ENCODE assay signal across 8 mouse cellular contexts in genomic region chr3:135436901-135437616, GRCm38 (mm10). TPM values are rescaled to one million over a fixed set of nuclear protein-coding genes. Genes with fewer than 3 reads are reported as not detected.
DNase-seq lines count a peak whose midpoint lies in the region; ATAC-seq and TF ChIP-seq lines count a peak whose summit lies in the region.

No protein-coding gene starts in this region.

- H3K36me3 ChIP-seq in heart, embryonic 15.5 days: no peaks in the 10 kb centered on the region; the same call in 1 of the 2 replicates
- peaks cover 10 to 14% of the 10 kb centered on the region in 2 experiments for H3K36me3 ChIP-seq in MEL (ENCODE audit: control insufficient read depth in 1 of 2, insufficient read depth in 2 of 2, low read length in 2 of 2)
- H3K36me3 ChIP-seq in forebrain, embryonic 16.5 days (ENCODE audit: control insufficient read depth, insufficient read depth): no peaks in the 10 kb centered on the region
- H3K36me3 ChIP-seq in midbrain, embryonic 10.5 days: peaks cover 31% of the 10 kb centered on the region

- no peaks in the 10 kb centered on the region for H3K9me3 ChIP-seq in heart, embryonic 15.5 days (replicated peaks)
- no peaks in the 10 kb centered on the region for H3K9me3 ChIP-seq in MEL (replicated peaks; ENCODE audit: insufficient read depth, low read length)
- H3K9me3 ChIP-seq in forebrain, embryonic 16.5 days (ENCODE audit: control insufficient read depth, low read length): no peaks in the 10 kb centered on the region
- H3K9me3 ChIP-seq in midbrain, embryonic 10.5 days (replicated peaks): no peaks in the 10 kb centered on the region

- no peak for TF ChIP-seq RAD21 in MEL (IDR thresholded peaks at IDR 0.05; ENCODE audit: low read depth, low read length)

- TF ChIP-seq EP300 in MEL (IDR thresholded peaks at IDR 0.05; ENCODE audit: low read depth in 1 of 2, low read length in 2 of 2): no peak

- peak overlapping the region; percentile 95 for H3K4me3 ChIP-seq in heart, embryonic 15.5 days
- H3K4me3 ChIP-seq in MEL (ENCODE audit: control insufficient read depth in 1 of 2, insufficient read depth in 1 of 2, low read depth in 2 of 2, low read length in 2 of 2): peak overlapping the region; percentile 66 to 71
- H3K4me3 ChIP-seq in forebrain, embryonic 16.5 days (replicated peaks; ENCODE audit: low read length): peak overlapping the region; percentile 71
- H3K4me3 ChIP-seq in midbrain, embryonic 10.5 days: peak overlapping the region; percentile 91

- H3K4me2 ChIP-seq in heart, embryonic 15.5 days: peak overlapping the region; percentile 64
- H3K4me2 ChIP-seq in forebrain, embryonic 16.5 days (ENCODE audit: low read length): peak overlapping the region; percentile 49

- no peaks in the 10 kb centered on the region for H3K27me3 ChIP-seq in heart, embryonic 15.5 days
- no peaks in the 10 kb centered on the region for H3K27me3 ChIP-seq in MEL (ENCODE audit: control insufficient read depth in 1 of 2, insufficient read depth in 2 of 2, low read length in 2 of 2)
- no peaks in the 10 kb centered on the region for H3K27me3 ChIP-seq in forebrain, embryonic 16.5 days (replicated peaks; ENCODE audit: control insufficient read depth, insufficient read depth, low read length)
- H3K27me3 ChIP-seq in midbrain, embryonic 10.5 days (ENCODE audit: low read depth, poor library complexity, severe bottlenecking): no peaks in the 10 kb centered on the region

- peak overlapping the region; percentile 86 for H3K27ac ChIP-seq in heart, embryonic 15.5 days
- H3K27ac ChIP-seq in MEL (ENCODE audit: control insufficient read depth, low read depth, low read length): peak overlapping the region; percentile 60
- peak overlapping the region; percentile 84 for H3K27ac ChIP-seq in forebrain, embryonic 16.5 days (ENCODE audit: low read length)
- peak overlapping the region; percentile 100 for H3K27ac ChIP-seq in midbrain, embryonic 10.5 days (replicated peaks)

- H3K4me1 ChIP-seq in heart, embryonic 15.5 days (replicated peaks): peaks cover 12% of the 10 kb centered on the region
- H3K4me1 ChIP-seq in MEL (ENCODE audit: control insufficient read depth in 1 of 2, insufficient read depth in 2 of 2, low read length in 2 of 2): peaks cover 2 to 5% of the 10 kb centered on the region in 2 experiments; a peak in 3 of 4 replicates
- peaks cover 15% of the 10 kb centered on the region for H3K4me1 ChIP-seq in forebrain, embryonic 16.5 days (replicated peaks; ENCODE audit: control insufficient read depth, insufficient read depth, low read length)
- H3K4me1 ChIP-seq in midbrain, embryonic 10.5 days: peaks cover 33% of the 10 kb centered on the region

- 51% methylated on average over 14 of the region's 14 CpGs for WGBS in heart, embryonic 15.5 days
- 31% methylated on average over 14 of the region's 14 CpGs for WGBS in forebrain, embryonic 16.5 days
- 41% methylated on average over 14 of the region's 14 CpGs for WGBS in midbrain, embryonic 10.5 days

- no peak for TF ChIP-seq POLR2A in MEL (IDR thresholded peaks at IDR 0.05; ENCODE audit: control insufficient read depth in 1 of 2, insufficient read depth in 1 of 2, low read depth in 1 of 2, low read length in 2 of 2, poor library complexity in 1 of 2)

- no peak for TF ChIP-seq CTCF in MEL (IDR thresholded peaks at IDR 0.05 in 2 of 3, conservative IDR thresholded peaks at IDR 0.05 in 1 of 3; ENCODE audit: control insufficient read depth in 1 of 3, insufficient read depth in 1 of 3, low read depth in 2 of 3, low read length in 3 of 3, poor library complexity in 1 of 3, severe bottlenecking in 1 of 3)

- H3K9ac ChIP-seq in heart, embryonic 15.5 days: peak overlapping the region; percentile 70
- peak overlapping the region; percentile 69 for H3K9ac ChIP-seq in MEL (ENCODE audit: control insufficient read depth, low read depth, low read length, poor library complexity, severe bottlenecking)
- H3K9ac ChIP-seq in forebrain, embryonic 16.5 days (replicated peaks; ENCODE audit: low read depth, low read length): peak overlapping the region; percentile 63

- no peak for ATAC-seq in heart, embryonic 15.5 days (replicated peaks; ENCODE audit: insufficient number of reproducible peaks, insufficient read depth, low FRiP score, low read depth)
- no peak for ATAC-seq in forebrain, embryonic 16.5 days

- peaks cover 29% of the 10 kb centered on the region for H3K79me2 ChIP-seq in MEL (ENCODE audit: control insufficient read depth, insufficient read depth, low read length, poor library complexity)

- no peak for DNase-seq in heart, postnatal 14 days
- DNase-seq in MEL (ENCODE audit: low read depth, low spot score): no peak
- no peak for DNase-seq in midbrain, embryonic 10.5 days (ENCODE audit: low spot score)
- DNase-seq in right cerebral cortex, postnatal 4 days: no peak
- DNase-seq in gastrocnemius, postnatal 4 days (ENCODE audit: low spot score in 2 of 2): no peak
- DNase-seq in spleen, adult 12 weeks (ENCODE audit: low spot score): no peak

- intact Hi-C loops in heart, postnatal 14 days (cut with DNase I): loop anchor here (5.0 kb wide), 2 partner anchors 35 to 255 kb away; partner anchors contain the start of gene Nfkb1

TF ChIP-seq in MEL, 35 proteins besides CTCF, POLR2A, EP300 and RAD21:
- no peak for TF ChIP-seq TBP (IDR thresholded peaks at IDR 0.05; ENCODE audit: low read depth, low read length)
- no peak for TF ChIP-seq POLR2AphosphoS2 (IDR thresholded peaks at IDR 0.05; ENCODE audit: low read length)
- no peak for TF ChIP-seq NRF1 (IDR thresholded peaks at IDR 0.05; ENCODE audit: insufficient read depth, low read depth, low read length, poor library complexity, severe bottlenecking)
- no peak for TF ChIP-seq CHD1 (IDR thresholded peaks at IDR 0.05; ENCODE audit: low read depth, low read length)
- no peak for TF ChIP-seq BHLHE40 (IDR thresholded peaks at IDR 0.05; ENCODE audit: borderline replicate concordance, low read depth, low read length)
- no peak for TF ChIP-seq KAT2A (conservative IDR thresholded peaks at IDR 0.05; ENCODE audit: low read depth, low read length)

RNA-seq across cellular contexts. Expression of gene Ube2d3, which starts 0.9 kb away (rescaled TPM):
- polyA plus RNA-seq in heart, embryonic 15.5 days (2015; fragmentation: Nextera tagmentation; extraction: Ambion mirVana): 396 and 398 TPM in 2 replicates
- total RNA-seq in heart, postnatal 14 days (2021): 100 to 1,000 TPM; 292 to 344 TPM
- total RNA-seq in MEL (2012; rRNA removed): 340 and 348 TPM in 2 replicates
- 100 to 1,000 TPM in 1 of 2 experiments, 10 to 100 TPM in 1; 40.9 to 432 TPM for polyA plus RNA-seq in MEL (2012; ENCODE audit: insufficient read depth in 1 of 2, insufficient read length in 2 of 2, low read depth in 1 of 2, low replicate concordance in 2 of 2, missing spikeins in 1 of 2)
- polyA plus RNA-seq in forebrain, embryonic 16.5 days (2015; fragmentation: Nextera tagmentation; extraction: Ambion mirVana): 383 and 423 TPM in 2 replicates
- 548 and 568 TPM in 2 replicates for polyA plus RNA-seq in midbrain, embryonic 10.5 days (2016; fragmentation: Nextera tagmentation; extraction: Ambion mirVana)
- 100 to 1,000 TPM; 313 to 355 TPM for total RNA-seq in gastrocnemius, postnatal 4 days (2021)

RNA-seq across cellular contexts. Expression of gene Cisd2, which starts 13.3 kb away (rescaled TPM):
- polyA plus RNA-seq in heart, embryonic 15.5 days (2015; fragmentation: Nextera tagmentation; extraction: Ambion mirVana): 44.6 and 47.9 TPM in 2 replicates
- 10 to 100 TPM; 43.0 to 45.7 TPM for total RNA-seq in heart, postnatal 14 days (2021)
- 23.9 and 24.8 TPM in 2 replicates for total RNA-seq in MEL (2012; rRNA removed)
- 10 to 100 TPM in 1 of 2 experiments, not detected in 1; 26.9 TPM for polyA plus RNA-seq in MEL (2012; ENCODE audit: insufficient read depth in 1 of 2, insufficient read length in 2 of 2, low read depth in 1 of 2, low replicate concordance in 2 of 2, missing spikeins in 1 of 2)
- polyA plus RNA-seq in forebrain, embryonic 16.5 days (2015; fragmentation: Nextera tagmentation; extraction: Ambion mirVana): 63.7 and 72.5 TPM in 2 replicates
- 87.4 and 94.2 TPM in 2 replicates for polyA plus RNA-seq in midbrain, embryonic 10.5 days (2016; fragmentation: Nextera tagmentation; extraction: Ambion mirVana)
- total RNA-seq in gastrocnemius, postnatal 4 days (2021): 10 to 100 TPM; 17.6 to 21.3 TPM

RNA-seq across cellular contexts. Expression of gene Manba, which starts 48.4 kb away (rescaled TPM):
- 33.3 and 35.2 TPM in 2 replicates for polyA plus RNA-seq in heart, embryonic 15.5 days (2015; fragmentation: Nextera tagmentation; extraction: Ambion mirVana)
- total RNA-seq in heart, postnatal 14 days (2021): 10 to 100 TPM; 18.0 to 19.3 TPM
- 8.1 and 9.1 TPM in 2 replicates for total RNA-seq in MEL (2012; rRNA removed)
- 10 to 100 TPM in 1 of 2 experiments, not detected in 1; 10.6 TPM for polyA plus RNA-seq in MEL (2012; ENCODE audit: insufficient read depth in 1 of 2, insufficient read length in 2 of 2, low read depth in 1 of 2, low replicate concordance in 2 of 2, missing spikeins in 1 of 2)
- 4.3 and 4.6 TPM in 2 replicates for polyA plus RNA-seq in forebrain, embryonic 16.5 days (2015; fragmentation: Nextera tagmentation; extraction: Ambion mirVana)
- 3.9 and 4.2 TPM in 2 replicates for polyA plus RNA-seq in midbrain, embryonic 10.5 days (2016; fragmentation: Nextera tagmentation; extraction: Ambion mirVana)
- 10 to 100 TPM; 10.9 to 12.7 TPM for total RNA-seq in gastrocnemius, postnatal 4 days (2021)
